14 mouse cellular contexts compared by ENCODE assay signal in genomic region chr19:36217605-36218004, GRCm38 (mm10).
"Had no signal": no experiment of that assay in that cellular context is flagged by ENCODE, and none has a peak within 500 bp of the region (broad histone marks: within the 10 kb centered on the region; RNA-seq: fewer than 3 reads in every experiment).

No protein-coding gene starts in this region.

- H3K27me3 ChIP-seq: kidney, embryonic 15.5 days; liver, embryonic 13.5 days; midbrain, embryonic 12.5 days had no signal

- H3K4me2 ChIP-seq: kidney, embryonic 15.5 days; liver, embryonic 13.5 days; midbrain, embryonic 12.5 days had no signal

- H3K9ac ChIP-seq: kidney, embryonic 15.5 days; liver, embryonic 13.5 days; midbrain, embryonic 12.5 days had no signal

- DNase-seq: kidney, adult 11 months; kidney, adult 8-10 months; kidney, postnatal 10 days; kidney, postnatal 36 days; layer of hippocampus, postnatal 36 days; liver, embryonic 13.5 days; lung, adult 2 months; thymus, adult 18-20 months; thymus, postnatal 36 days had no signal

- H3K36me3 ChIP-seq: kidney, embryonic 15.5 days; liver, embryonic 13.5 days; midbrain, embryonic 12.5 days had no signal

- H3K4me3 ChIP-seq: kidney, embryonic 15.5 days; left cerebral cortex, adult 2 months; liver, embryonic 13.5 days; megakaryocyte, embryonic 14.5 days; midbrain, embryonic 12.5 days had no signal

- H3K27ac ChIP-seq: kidney, embryonic 15.5 days; left cerebral cortex, adult 2 months; liver, embryonic 13.5 days; midbrain, embryonic 12.5 days had no signal

- H3K4me1 ChIP-seq: liver, embryonic 13.5 days had no signal

- ATAC-seq: lung, postnatal 0 days had no signal

- H3K9me3 ChIP-seq: kidney, embryonic 15.5 days; liver, embryonic 13.5 days; midbrain, embryonic 12.5 days had no signal
